Mouse (Mus musculus) limb, embryonic 13.5 days (tissue): ENCODE measurements at regions not wholly inside any gene's neighbourhood (a gene's known extent, or its start where the extent isn't known, plus 50 kb on each side); places are given as distances from the start of the nearest gene placed in this dataset.

ENCODE experiments used
- ATAC-seq: fragments of 200-750 bp; cut with Nextera tagmentation; 2 replicates; pipeline ENCODE4 v1.8.0; 2017; ENCODE audit warnings: low read depth, moderate number of reproducible peaks, moderate TSS enrichment; ENCODE audit not compliant: low FRiP score
- H3K27ac ChIP-seq: fragments of 300-500 bp; sonication (generic); 2 replicates; pipeline ENCODE4 v1.5.1; 2015; ENCODE audit warnings: inconsistent platforms, mild to moderate bottlenecking, moderate library complexity
- H3K27me3 ChIP-seq: fragments of 300-500 bp; sonication (generic); 2 replicates; pipeline ENCODE4 v1.6.1; 2015; ENCODE audit warnings: mild to moderate bottlenecking, inconsistent platforms
- H3K36me3 ChIP-seq: fragments of 300-500 bp; sonication (generic); 2 replicates; pipeline ENCODE4 v1.6.1; 2015; ENCODE audit warnings: inconsistent platforms, mild to moderate bottlenecking, moderate library complexity
- H3K4me1 ChIP-seq: fragments of 300-500 bp; sonication (generic); 2 replicates; pipeline ENCODE4 v1.6.1; 2015; ENCODE audit warnings: inconsistent platforms
- H3K4me2 ChIP-seq: fragments of 300-500 bp; sonication (generic); replicated peaks from 2 replicates; pipeline ENCODE4 v1.6.1; 2015; ENCODE audit warnings: inconsistent platforms, mild to moderate bottlenecking, moderate library complexity
- H3K4me3 ChIP-seq: fragments of 300-500 bp; sonication (generic); 2 replicates; pipeline ENCODE4 v1.5.1; 2015; ENCODE audit warnings: moderate library complexity, mild to moderate bottlenecking, inconsistent platforms
- H3K9ac ChIP-seq: fragments of 300-500 bp; sonication (generic); 2 replicates; pipeline ENCODE4 v1.6.1; 2015; ENCODE audit warnings: mild to moderate bottlenecking, inconsistent platforms
- H3K9me3 ChIP-seq: fragments of 300-500 bp; sonication (generic); 2 replicates; pipeline ENCODE4 v1.6.1; 2016; ENCODE audit warnings: inconsistent platforms
- WGBS: fragments of 180-500 bp; shearing (Covaris S2); methylation state at CpG from one replicate; pipeline ENCODE4 v1.1.7; 2015; 5-methylcytosine and 5-hydroxymethylcytosine counted together

GRCm38 (mm10) chr4:33706785-33707184 lies 217.6 kb upstream of the Cnr1 start:
- Histone ChIP-seq H3K4me1 (peaks cover 6% of the 10 kb centered on the region; the same call in 1 of the 2 replicates), H3K27me3 (no peaks in the 10 kb centered on the region), H3K9ac (no peak overlapping the region), H3K4me3 (no peak overlapping the region), H3K4me2 (no peak overlapping the region), H3K9me3 (no peaks in the 10 kb centered on the region), H3K27ac (no peak overlapping the region), H3K36me3 (no peaks in the 10 kb centered on the region)
- WGBS: 52% methylated on average over 10 of the region's 10 CpGs
- no peak for ATAC-seq

- Histone ChIP-seq H3K4me2 (peak overlapping the region; percentile 9; the same call in 1 of the 2 replicates), H3K27ac (no peak overlapping the region)
Measured at GRCm38 (mm10) chr4:33716475-33717117, 207.8 kb upstream of the Cnr1 start.

GRCm38 (mm10) chr4:33720972-33721371 lies 203.4 kb upstream of the Cnr1 start:
- Histone ChIP-seq H3K27ac (no peak overlapping the region), H3K36me3 (no peaks in the 10 kb centered on the region), H3K4me3 (no peak overlapping the region), H3K9me3 (no peaks in the 10 kb centered on the region), H3K4me2 (no peak overlapping the region), H3K27me3 (no peaks in the 10 kb centered on the region), H3K4me1 (no peaks in the 10 kb centered on the region), H3K9ac (no peak overlapping the region)
- no peak for ATAC-seq
- 93% methylated on average over 10 of the region's 10 CpGs for WGBS

More at GRCm38 (mm10) chr4:33716475-33717117, 207.8 kb upstream of the Cnr1 start:
- H3K4me3 ChIP-seq: no peak overlapping the region
- ATAC-seq: no peak
- no peaks in the 10 kb centered on the region for H3K36me3 ChIP-seq
- 48% methylated on average over 20 of the region's 20 CpGs for WGBS
- H3K9ac ChIP-seq: no peak overlapping the region
- no peaks in the 10 kb centered on the region for H3K27me3 ChIP-seq
- no peaks in the 10 kb centered on the region for H3K9me3 ChIP-seq
- H3K4me1 ChIP-seq: no peaks in the 10 kb centered on the region

- 88% methylated on average over 4 of the region's 4 CpGs for WGBS
- no peak overlapping the region for H3K4me3 ChIP-seq
- H3K4me2 ChIP-seq: no peak overlapping the region
- H3K4me1 ChIP-seq: no peaks in the 10 kb centered on the region
- no peak overlapping the region for H3K9ac ChIP-seq
- H3K27ac ChIP-seq: no peak overlapping the region
- H3K36me3 ChIP-seq: no peaks in the 10 kb centered on the region
- ATAC-seq: no peak
- no peaks in the 10 kb centered on the region for H3K27me3 ChIP-seq
- no peaks in the 10 kb centered on the region for H3K9me3 ChIP-seq
Measured at GRCm38 (mm10) chr4:33721971-33722370, 202.4 kb upstream of the Cnr1 start.

GRCm38 (mm10) chr4:33731837-33732236 lies 192.6 kb upstream of the Cnr1 start:
- ATAC-seq: no peak
- Histone ChIP-seq H3K4me1 (peaks cover 3% of the 10 kb centered on the region; the same call in 1 of the 2 replicates), H3K4me3 (no peak overlapping the region), H3K27me3 (no peaks in the 10 kb centered on the region), H3K9ac (no peak overlapping the region), H3K4me2 (no peak overlapping the region), H3K27ac (no peak overlapping the region), H3K9me3 (no peaks in the 10 kb centered on the region), H3K36me3 (no peaks in the 10 kb centered on the region)
- WGBS: 67% methylated on average over 4 of the region's 4 CpGs

- no peak overlapping the region for H3K9ac ChIP-seq
- no peak for ATAC-seq
- 24% methylated on average over 8 of the region's 8 CpGs for WGBS
- H3K9me3 ChIP-seq: no peaks in the 10 kb centered on the region
- H3K4me1 ChIP-seq: peaks cover 16% of the 10 kb centered on the region
- H3K27ac ChIP-seq: no peak overlapping the region
- no peaks in the 10 kb centered on the region for H3K36me3 ChIP-seq
- H3K4me2 ChIP-seq: 0 out of 2 replicates have a peak overlapping the region, but pooled peaks have one; percentile 7
- H3K27me3 ChIP-seq: no peaks in the 10 kb centered on the region
- no peak overlapping the region for H3K4me3 ChIP-seq
Measured at GRCm38 (mm10) chr4:33734923-33735322, 189.5 kb upstream of the Cnr1 start.

GRCm38 (mm10) chr4:33735442-33735966 lies 188.9 kb upstream of the Cnr1 start:
- no peak overlapping the region for H3K27ac ChIP-seq
- ATAC-seq: no peak
- no peak overlapping the region for H3K4me2 ChIP-seq
- no peaks in the 10 kb centered on the region for H3K27me3 ChIP-seq
- H3K9me3 ChIP-seq: no peaks in the 10 kb centered on the region
- H3K4me3 ChIP-seq: no peak overlapping the region
- no peaks in the 10 kb centered on the region for H3K36me3 ChIP-seq
- no peak overlapping the region for H3K9ac ChIP-seq
- 46% methylated on average over 3 of the region's 3 CpGs for WGBS
- H3K4me1 ChIP-seq: peaks cover 17% of the 10 kb centered on the region

- no peaks in the 10 kb centered on the region for H3K36me3 ChIP-seq
- H3K4me3 ChIP-seq: no peak overlapping the region
- H3K27me3 ChIP-seq: no peaks in the 10 kb centered on the region
- 79% methylated on average over 9 of the region's 9 CpGs for WGBS
- no peak overlapping the region for H3K4me2 ChIP-seq
- no peak for ATAC-seq
- H3K27ac ChIP-seq: no peak overlapping the region
- H3K4me1 ChIP-seq: peaks cover 17% of the 10 kb centered on the region
- no peaks in the 10 kb centered on the region for H3K9me3 ChIP-seq
- no peak overlapping the region for H3K9ac ChIP-seq
Measured at GRCm38 (mm10) chr4:33736061-33736701, 188.2 kb upstream of the Cnr1 start.

- Histone ChIP-seq H3K9ac (no peak overlapping the region), H3K4me1 (peaks cover 17% of the 10 kb centered on the region), H3K27me3 (no peaks in the 10 kb centered on the region), H3K9me3 (no peaks in the 10 kb centered on the region), H3K4me2 (no peak overlapping the region), H3K27ac (no peak overlapping the region), H3K4me3 (no peak overlapping the region), H3K36me3 (no peaks in the 10 kb centered on the region)
- WGBS: 71% methylated on average over 1 of the region's 1 CpGs
- ATAC-seq: no peak
Measured at GRCm38 (mm10) chr4:33737337-33737736, 187.1 kb upstream of the Cnr1 start.

- H3K9me3 ChIP-seq: no peaks in the 10 kb centered on the region
- no peak for ATAC-seq
- 72% methylated on average over 8 of the region's 8 CpGs for WGBS
Measured at GRCm38 (mm10) chr4:33737859-33738417, 186.5 kb upstream of the Cnr1 start.

GRCm38 (mm10) chr4:33739211-33739904 lies 185.0 kb upstream of the Cnr1 start:
- 38% methylated on average over 8 of the region's 8 CpGs for WGBS
- Histone ChIP-seq H3K9me3 (no peaks in the 10 kb centered on the region), H3K36me3 (no peaks in the 10 kb centered on the region), H3K27ac (no peak overlapping the region), H3K9ac (no peak overlapping the region), H3K27me3 (no peaks in the 10 kb centered on the region), H3K4me3 (no peak overlapping the region), H3K4me2 (no peak overlapping the region), H3K4me1 (peaks cover 17% of the 10 kb centered on the region)
- ATAC-seq: peak; percentile 71

More at GRCm38 (mm10) chr4:33737859-33738417, 186.5 kb upstream of the Cnr1 start:
- no peak overlapping the region for H3K9ac ChIP-seq
- H3K4me3 ChIP-seq: no peak overlapping the region
- H3K36me3 ChIP-seq: no peaks in the 10 kb centered on the region
- no peak overlapping the region for H3K4me2 ChIP-seq
- H3K27ac ChIP-seq: no peak overlapping the region
- no peaks in the 10 kb centered on the region for H3K27me3 ChIP-seq
- peaks cover 17% of the 10 kb centered on the region for H3K4me1 ChIP-seq

- H3K4me1 ChIP-seq: peaks cover 14% of the 10 kb centered on the region
- no peak for ATAC-seq
- no peak overlapping the region for H3K4me2 ChIP-seq
- no peaks in the 10 kb centered on the region for H3K36me3 ChIP-seq
- no peak overlapping the region for H3K27ac ChIP-seq
- H3K27me3 ChIP-seq: no peaks in the 10 kb centered on the region
- H3K4me3 ChIP-seq: no peak overlapping the region
- WGBS: 86% methylated on average over 12 of the region's 12 CpGs
- no peaks in the 10 kb centered on the region for H3K9me3 ChIP-seq
- H3K9ac ChIP-seq: no peak overlapping the region
Measured at GRCm38 (mm10) chr4:33740982-33741381, 183.4 kb upstream of the Cnr1 start.
